Mouse (Mus musculus) 416B (cell line): ENCODE data around the gene Ucp1.
A peak's percentile ranks its signal among the peaks of the same experiment; 100 is the strongest.

ENCODE experiments used
- DNase-seq: peaks from one replicate; pipeline ENCODE4 v3.0.0; 2011; ENCODE audit warnings: low read depth

The Ucp1 gene

DNA sequence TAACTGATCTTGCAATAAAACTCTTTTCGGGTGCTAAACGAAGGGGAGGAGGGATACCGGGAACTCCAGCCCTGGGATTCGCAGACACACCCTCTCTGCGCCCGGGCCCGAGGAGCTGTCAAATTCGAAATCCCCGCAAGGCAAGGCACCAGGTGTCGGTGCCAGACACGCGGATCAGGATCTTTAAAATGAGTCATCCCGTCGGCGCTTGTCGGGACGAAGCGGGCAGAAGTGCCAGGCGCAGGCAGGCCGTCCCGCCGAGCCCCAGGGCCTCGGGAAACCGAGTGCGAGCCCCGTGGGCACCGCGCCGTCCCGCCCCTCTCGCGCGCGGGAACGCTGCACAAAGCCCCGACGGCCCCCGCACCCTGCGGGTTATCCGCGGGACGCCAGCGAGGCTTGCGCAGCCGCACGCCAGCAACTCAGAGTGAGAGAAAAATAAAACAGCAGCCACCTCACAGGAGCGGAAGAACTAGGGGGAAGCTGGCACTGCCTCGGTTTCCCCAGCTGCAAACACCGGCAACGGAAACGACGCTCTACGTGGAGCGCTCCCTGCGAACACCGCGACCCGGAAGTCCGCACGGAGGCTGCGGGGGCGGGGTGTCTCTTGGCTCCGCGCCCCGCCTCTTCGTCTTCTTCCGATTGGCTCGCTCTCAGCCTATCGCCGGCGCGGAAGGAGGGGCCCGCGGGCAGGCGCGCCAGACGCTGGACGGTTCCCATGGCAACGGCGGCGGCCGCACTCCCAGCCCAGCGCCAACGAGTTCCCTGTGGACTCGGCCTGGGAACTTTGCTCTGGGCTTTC lies 41.9 kb downstream of the Ucp1 start, which contains the start of gene Elmod2:
Gene Elmod2 (minus strand): TSS at position 588 of the 799 bp plus-strand sequence.
- DNase-seq: peak; percentile 90

- no peak for DNase-seq
Observed at GRCm38 (mm10) chr8:83332864-83333263, 42.7 kb downstream of the Ucp1 start.

GRCm38 (mm10) chr8:83342076-83342475 lies 51.9 kb downstream of the Ucp1 start:
- DNase-seq: no peak

DNA sequence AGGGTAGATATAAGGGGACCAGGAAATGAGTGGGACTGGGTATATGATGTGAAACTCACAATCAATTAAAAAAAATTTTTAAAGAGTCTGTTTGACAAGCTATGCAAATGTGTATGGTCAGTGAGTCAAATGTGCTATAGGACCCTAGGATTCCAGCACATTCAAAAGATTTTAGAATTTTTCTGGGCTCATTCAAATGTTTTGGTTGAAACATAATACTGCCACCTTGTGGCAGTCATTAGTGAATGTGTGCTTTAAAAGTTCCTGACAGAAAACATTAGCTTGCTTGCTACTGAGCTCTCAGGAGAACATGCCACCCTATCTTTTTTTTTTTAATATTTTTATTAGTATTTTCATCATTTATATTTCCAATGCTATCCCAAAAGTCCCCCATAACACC lies 52.5 kb downstream of the Ucp1 start:
- peak; percentile 40 for DNase-seq
